Mouse (Mus musculus) kidney, adult 2 months (tissue): ENCODE results near the gene Gmppb. TPM values are rescaled to one million over a fixed set of nuclear protein-coding genes. Genes with fewer than 3 reads are reported as not detected.

Experiments used
- DNase-seq: peaks from one replicate; pipeline ENCODE4 v3.0.0; 2021
- H3K27ac ChIP-seq: fragments of 200-500 bp; 2 replicates; pipeline ENCODE4 v1.5.1; 2012; ENCODE audit warnings: low read depth, low read length, control low read depth, inconsistent platforms; ENCODE audit not compliant: insufficient read depth
- H3K27me3 ChIP-seq: fragments of 200-500 bp; replicated peaks from 2 replicates; pipeline ENCODE4 v1.6.1; 2012; ENCODE audit warnings: mild to moderate bottlenecking, moderate library complexity, low read length, inconsistent platforms; ENCODE audit not compliant: control insufficient read depth, insufficient read depth
- H3K36me3 ChIP-seq: fragments of 200-500 bp; 2 replicates; pipeline ENCODE4 v1.6.1; 2012; ENCODE audit warnings: mild to moderate bottlenecking, moderate library complexity, low read length, inconsistent platforms; ENCODE audit not compliant: control insufficient read depth, insufficient read depth
- H3K4me1 ChIP-seq: fragments of 200-500 bp; 2 replicates; pipeline ENCODE4 v1.6.1; 2011; ENCODE audit warnings: low read length; ENCODE audit not compliant: control insufficient read depth, insufficient read depth
- H3K4me3 ChIP-seq: fragments of 200-500 bp; 2 replicates; pipeline ENCODE4 v1.5.1; 2011; ENCODE audit warnings: mild to moderate bottlenecking, low read depth, low read length, control low read depth; ENCODE audit not compliant: insufficient read depth
- CTCF ChIP-seq: fragments of 200-500 bp; conservative IDR thresholded peaks from 2 replicates; pipeline ENCODE4 v1.5.1; 2011; ENCODE audit warnings: low read depth, mild to moderate bottlenecking, control low read depth, low read length, moderate library complexity, mixed read lengths; ENCODE audit not compliant: insufficient read depth, insufficient read length
- POLR2A ChIP-seq: fragments of 200-500 bp; IDR thresholded peaks from one replicate; pipeline ENCODE4 v1.6.1; 2011; ENCODE audit warnings: low read depth, low read length, control low read depth
- WGBS: fragments of 180-500 bp; shearing (Covaris S2); methylation state at CpG from one replicate; pipeline ENCODE4 v1.1.7; 2018; 5-methylcytosine and 5-hydroxymethylcytosine counted together
- polyA plus RNA-seq: library from polyadenylated mRNA; depleted of rRNA; stranded (reverse); fragments of >200 nt; gene quantifications from 2 replicates; pipeline ENCODE4 v1.2.3, GENCODE M21; 2012

Gene Gmppb
- polyA plus RNA-seq, 1 experiment, result 16.0 TPM

- TF ChIP-seq POLR2A (no peak), CTCF (no peak)
- no peak for DNase-seq
- Histone ChIP-seq H3K36me3 (peaks cover 3% of the 10 kb centered on the region), H3K27ac (no peak overlapping the region), H3K27me3 (no peaks in the 10 kb centered on the region), H3K4me1 (peaks cover 8% of the 10 kb centered on the region; the same call in 1 of the 2 replicates), H3K4me3 (no peak overlapping the region)
- WGBS, result 83% methylated on average over 4 of the region's 4 CpGs
Observed at GRCm38 (mm10) chr9:108051931-108052220, 2.8 kb downstream of the Gmppb start.

GRCm38 (mm10) chr9:108052411-108052810 is 3.4 kb downstream of the Gmppb start:
- 71% methylated on average over 7 of the region's 7 CpGs for WGBS
- TF ChIP-seq CTCF (no peak), POLR2A (no peak)
- Histone ChIP-seq H3K4me3 (no peak overlapping the region), H3K4me1 (peaks cover 8% of the 10 kb centered on the region; the same call in 1 of the 2 replicates), H3K27me3 (no peaks in the 10 kb centered on the region), H3K27ac (no peak overlapping the region), H3K36me3 (peaks cover 3% of the 10 kb centered on the region)
- DNase-seq, result no peak

- peak; percentile 99 for DNase-seq
- TF ChIP-seq POLR2A (no peak), CTCF (peak; percentile 91)
- Histone ChIP-seq H3K4me1 (peaks cover 8% of the 10 kb centered on the region; the same call in 1 of the 2 replicates), H3K36me3 (peaks cover 3% of the 10 kb centered on the region), H3K27ac (no peak within 1 kb of the TSS), H3K4me3 (no peak within 1 kb of the TSS), H3K27me3 (no peaks in the 10 kb centered on the region)
- 51% methylated on average over 20 of the region's 20 CpGs for WGBS
Observed at GRCm38 (mm10) chr9:108052885-108053664, 4.0 kb downstream of the Gmppb start, which contains the start of gene Amigo3. TSS of gene Amigo3 (plus strand) at chr9:108053159.

- H3K4me1 ChIP-seq, result peaks cover 8% of the 10 kb centered on the region; the same call in 1 of the 2 replicates
- no peaks in the 10 kb centered on the region for H3K27me3 ChIP-seq
- DNase-seq, result no peak
- H3K36me3 ChIP-seq, result peaks cover 3% of the 10 kb centered on the region
- WGBS, result 77% methylated on average over 15 of the region's 15 CpGs
- TF ChIP-seq CTCF (no peak), POLR2A (no peak)
- H3K27ac ChIP-seq, result no peak overlapping the region
- H3K4me3 ChIP-seq, result no peak overlapping the region
Observed at GRCm38 (mm10) chr9:108053665-108054225, 4.7 kb downstream of the Gmppb start.

GRCm38 (mm10) chr9:108054331-108055040 is 5.4 kb downstream of the Gmppb start:
- Histone ChIP-seq H3K27ac (no peak overlapping the region), H3K36me3 (peaks cover 3% of the 10 kb centered on the region), H3K4me1 (peaks cover 7% of the 10 kb centered on the region; the same call in 1 of the 2 replicates), H3K27me3 (no peaks in the 10 kb centered on the region), H3K4me3 (no peak overlapping the region)
- WGBS, result 93% methylated on average over 22 of the region's 22 CpGs
- no peak for TF ChIP-seq POLR2A
- TF ChIP-seq CTCF, result no peak
- DNase-seq, result no peak

- TF ChIP-seq CTCF (no peak), POLR2A (no peak)
- H3K4me1 ChIP-seq, result 0 out of 2 replicates have a peak, but pooled peaks cover 4% of the 10 kb centered on the region
- no peak for DNase-seq
- no peak overlapping the region for H3K27ac ChIP-seq
- H3K4me3 ChIP-seq, result no peak overlapping the region
- WGBS, result 69% methylated on average over 1 of the region's 1 CpGs
- H3K36me3 ChIP-seq, result peaks cover 3% of the 10 kb centered on the region
- H3K27me3 ChIP-seq, result no peaks in the 10 kb centered on the region
Observed at GRCm38 (mm10) chr9:108055061-108055460, 6.0 kb downstream of the Gmppb start.

- DNase-seq, result no peak
- Histone ChIP-seq H3K4me3 (no peak overlapping the region), H3K27me3 (no peaks in the 10 kb centered on the region), H3K27ac (no peak overlapping the region), H3K36me3 (peaks cover 3% of the 10 kb centered on the region), H3K4me1 (0 out of 2 replicates have a peak, but pooled peaks cover 4% of the 10 kb centered on the region)
- TF ChIP-seq CTCF (no peak), POLR2A (no peak)
- WGBS, result 80% methylated on average over 6 of the region's 6 CpGs
Observed at GRCm38 (mm10) chr9:108055661-108056237, 6.7 kb downstream of the Gmppb start.
